Mouse (Mus musculus): Measurements from ENCODE around the gene Gm45837. TPM values are rescaled to one million over a fixed set of nuclear protein-coding genes. Genes with fewer than 3 reads are reported as not detected.

The Gm45837 gene
- 8.9 to 28.8 TPM (median 12.5 TPM) in 3 replicates for total RNA-seq (2017)

- no peak for ATAC-seq (replicated peaks; ENCODE audit: insufficient number of reproducible peaks, low FRiP score, low TSS enrichment, poor library complexity, severe bottlenecking)
Observed at GRCm38 (mm10) chr7:101410267-101410936, at the start of gene Gm45837. TSS of gene Gm45837 (plus strand) at chr7:101410886.

GRCm38 (mm10) chr7:101361021-101361420 lies 49.7 kb upstream of the Gm45837 start:
- ATAC-seq (replicated peaks; ENCODE audit: insufficient number of reproducible peaks, low FRiP score, low TSS enrichment, poor library complexity, severe bottlenecking), result no peak

GRCm38 (mm10) chr7:101361767-101362166 lies 48.9 kb upstream of the Gm45837 start:
- peak; percentile 34 for ATAC-seq (replicated peaks; ENCODE audit: insufficient number of reproducible peaks, low FRiP score, low TSS enrichment, poor library complexity, severe bottlenecking)

GRCm38 (mm10) chr7:101362791-101363191 lies 47.9 kb upstream of the Gm45837 start:
- ATAC-seq (replicated peaks; ENCODE audit: insufficient number of reproducible peaks, low FRiP score, low TSS enrichment, poor library complexity, severe bottlenecking), result peak; percentile 75

GRCm38 (mm10) chr7:101363914-101364313 lies 46.8 kb upstream of the Gm45837 start:
- no peak for ATAC-seq (replicated peaks; ENCODE audit: insufficient number of reproducible peaks, low FRiP score, low TSS enrichment, poor library complexity, severe bottlenecking)

- no peak for ATAC-seq (replicated peaks; ENCODE audit: insufficient number of reproducible peaks, low FRiP score, low TSS enrichment, poor library complexity, severe bottlenecking)
Observed at GRCm38 (mm10) chr7:101367901-101368852, 42.5 kb upstream of the Gm45837 start.

GRCm38 (mm10) chr7:101369666-101370065 lies 41.0 kb upstream of the Gm45837 start:
- no peak for ATAC-seq (replicated peaks; ENCODE audit: insufficient number of reproducible peaks, low FRiP score, low TSS enrichment, poor library complexity, severe bottlenecking)

GRCm38 (mm10) chr7:101373082-101373481 lies 37.6 kb upstream of the Gm45837 start:
- no peak for ATAC-seq (replicated peaks; ENCODE audit: insufficient number of reproducible peaks, low FRiP score, low TSS enrichment, poor library complexity, severe bottlenecking)

GRCm38 (mm10) chr7:101374155-101374554 lies 36.5 kb upstream of the Gm45837 start:
- ATAC-seq (replicated peaks; ENCODE audit: insufficient number of reproducible peaks, low FRiP score, low TSS enrichment, poor library complexity, severe bottlenecking), result no peak

GRCm38 (mm10) chr7:101376701-101377340 lies 33.9 kb upstream of the Gm45837 start:
- ATAC-seq (replicated peaks; ENCODE audit: insufficient number of reproducible peaks, low FRiP score, low TSS enrichment, poor library complexity, severe bottlenecking), result no peak

GRCm38 (mm10) chr7:101377741-101378262 lies 32.9 kb upstream of the Gm45837 start:
- ATAC-seq (replicated peaks; ENCODE audit: insufficient number of reproducible peaks, low FRiP score, low TSS enrichment, poor library complexity, severe bottlenecking), result peak; percentile 66

GRCm38 (mm10) chr7:101378285-101378684 lies 32.4 kb upstream of the Gm45837 start:
- no peak for ATAC-seq (replicated peaks; ENCODE audit: insufficient number of reproducible peaks, low FRiP score, low TSS enrichment, poor library complexity, severe bottlenecking)

- no peak for ATAC-seq (replicated peaks; ENCODE audit: insufficient number of reproducible peaks, low FRiP score, low TSS enrichment, poor library complexity, severe bottlenecking)
Observed at GRCm38 (mm10) chr7:101378796-101379465, 31.8 kb upstream of the Gm45837 start.

- no peak for ATAC-seq (replicated peaks; ENCODE audit: insufficient number of reproducible peaks, low FRiP score, low TSS enrichment, poor library complexity, severe bottlenecking)
Observed at GRCm38 (mm10) chr7:101379732-101380131, 31.0 kb upstream of the Gm45837 start.

- no peak for ATAC-seq (replicated peaks; ENCODE audit: insufficient number of reproducible peaks, low FRiP score, low TSS enrichment, poor library complexity, severe bottlenecking)
Observed at GRCm38 (mm10) chr7:101381512-101381911, 29.2 kb upstream of the Gm45837 start.

- peak; percentile 76 for ATAC-seq (replicated peaks; ENCODE audit: insufficient number of reproducible peaks, low FRiP score, low TSS enrichment, poor library complexity, severe bottlenecking)
Observed at GRCm38 (mm10) chr7:101382378-101382777, 28.3 kb upstream of the Gm45837 start.

GRCm38 (mm10) chr7:101383756-101384155 lies 26.9 kb upstream of the Gm45837 start:
- ATAC-seq (replicated peaks; ENCODE audit: insufficient number of reproducible peaks, low FRiP score, low TSS enrichment, poor library complexity, severe bottlenecking), result peak; percentile 29

GRCm38 (mm10) chr7:101384931-101385330 lies 25.8 kb upstream of the Gm45837 start:
- no peak for ATAC-seq (replicated peaks; ENCODE audit: insufficient number of reproducible peaks, low FRiP score, low TSS enrichment, poor library complexity, severe bottlenecking)
